Mouse (Mus musculus) left cerebral cortex, adult 18-20 months (tissue): ENCODE data around the gene Gm4559. TPM values are rescaled to one million over a fixed set of nuclear protein-coding genes. Genes with fewer than 3 reads are reported as not detected.
A peak's percentile ranks its signal among the peaks of the same experiment; 100 is the strongest.
"Not testable (repeated sequence)": the region's sequence is repeated elsewhere in the genome, so short reads cannot be mapped to it uniquely, and the experiment has no call there.

Source experiments
- DNase-seq, 2 experiments: peaks; one replicate each; pipeline ENCODE4 v3.0.0; 2021 to 2022; ENCODE audit warnings: low spot score in 2 of 2, mixed read lengths in 1 of 2
- long read RNA-seq, 2 experiments: library from polyadenylated mRNA; stranded (forward); transcript quantifications; one replicate each; pipeline ENCODE4 v2.0.0; 2021
- total RNA-seq, 2 experiments: library from RNA; stranded (reverse); gene quantifications; 2 replicates each; pipeline ENCODE4 v1.2.3; 2021

Gene Gm4559
- total RNA-seq, result not detected
- long read RNA-seq, experiment 1, result 0 reads
- long read RNA-seq, experiment 2, result 0 reads

GRCm38 (mm10) chr7:142274263-142274662, at the start of gene Gm4559:
Gene Gm4559 (minus strand): TSS chr7:142274363.
- DNase-seq, result not testable (repeated sequence)

GRCm38 (mm10) chr7:142323396-142324117, 49.4 kb upstream of the Gm4559 start:
- DNase-seq, result no peak

GRCm38 (mm10) chr7:142322641-142323040, 48.5 kb upstream of the Gm4559 start:
- no peak for DNase-seq

GRCm38 (mm10) chr7:142321637-142322306, 47.6 kb upstream of the Gm4559 start:
- not testable (repeated sequence) for DNase-seq

- DNase-seq, result no peak
These were observed 46.7 kb upstream of the Gm4559 start for GRCm38 (mm10) chr7:142320906-142321305.

- no peak for DNase-seq
These were observed 45.0 kb upstream of the Gm4559 start for GRCm38 (mm10) chr7:142319124-142319523.

GRCm38 (mm10) chr7:142317216-142317615, 43.1 kb upstream of the Gm4559 start:
- no peak for DNase-seq

GRCm38 (mm10) chr7:142316558-142316957, 42.4 kb upstream of the Gm4559 start:
- peak; percentile 20 to 21 for DNase-seq

- DNase-seq, result no peak
These were observed 40.6 kb upstream of the Gm4559 start for GRCm38 (mm10) chr7:142314600-142315285.

GRCm38 (mm10) chr7:142303929-142304328, 29.8 kb upstream of the Gm4559 start:
- not testable (repeated sequence) for DNase-seq

- DNase-seq, result no peak
These were observed 29.1 kb upstream of the Gm4559 start, which contains the start of gene Krtap5-4 for GRCm38 (mm10) chr7:142303249-142303648. Gene Krtap5-4 (plus strand): TSS chr7:142303549.

GRCm38 (mm10) chr7:142297018-142297417, 22.9 kb upstream of the Gm4559 start, which contains the start of gene Krtap5-1:
Gene Krtap5-1 (minus strand): TSS chr7:142297118.
- DNase-seq, result not testable (repeated sequence)

- DNase-seq, result not testable (repeated sequence)
These were observed 21.9 kb upstream of the Gm4559 start for GRCm38 (mm10) chr7:142296108-142296507.

GRCm38 (mm10) chr7:142295418-142295817, 21.3 kb upstream of the Gm4559 start:
- DNase-seq, result no peak

- DNase-seq, result peak; percentile 23 to 27
These were observed 19.7 kb upstream of the Gm4559 start for GRCm38 (mm10) chr7:142293851-142294250.

GRCm38 (mm10) chr7:142285910-142286612, 11.9 kb upstream of the Gm4559 start:
- not testable (repeated sequence) for DNase-seq

GRCm38 (mm10) chr7:142285130-142285835, 11.1 kb upstream of the Gm4559 start:
- DNase-seq, result peak; percentile 3 to 5

GRCm38 (mm10) chr7:142284615-142285080, 10.5 kb upstream of the Gm4559 start:
- peak; percentile 92 to 95 for DNase-seq

- peak; percentile 19 to 24 for DNase-seq
These were observed 9.9 kb upstream of the Gm4559 start for GRCm38 (mm10) chr7:142284023-142284591.

- not testable (repeated sequence) for DNase-seq
These were observed 8.7 kb upstream of the Gm4559 start for GRCm38 (mm10) chr7:142282847-142283246.
